Mouse (Mus musculus): ENCODE measurements around the gene Rhpn2. TPM values are rescaled to one million over a fixed set of nuclear protein-coding genes. Genes with fewer than 3 reads are reported as not detected.
A peak's percentile ranks its signal among the peaks of the same experiment; 100 is the strongest.

The Rhpn2 gene
- polyA plus RNA-seq, 1 experiment, result 26.5 TPM

- Histone ChIP-seq H3K4me1 (ENCODE audit: control insufficient read depth, insufficient read depth, low read length) (no peaks in the 10 kb centered on the region), H3K27ac (ENCODE audit: insufficient read depth, low read length) (no peak overlapping the region), H3K9me3 (replicated peaks; ENCODE audit: control insufficient read depth, insufficient read depth, low read length, poor library complexity, severe bottlenecking) (no peaks in the 10 kb centered on the region), H3K9ac (ENCODE audit: low read depth, poor library complexity, severe bottlenecking) (no peak overlapping the region), H3K4me3 (ENCODE audit: low read depth, low read length) (no peak overlapping the region), H3K27me3 (ENCODE audit: control insufficient read depth, insufficient read depth, low read length, poor library complexity, severe bottlenecking) (peaks cover 2% of the 10 kb centered on the region; the same call in 1 of the 2 replicates), H3K36me3 (ENCODE audit: control insufficient read depth, insufficient read depth, low read length, poor library complexity, severe bottlenecking) (no peaks in the 10 kb centered on the region)
- TF ChIP-seq POLR2A (IDR thresholded peaks at IDR 0.05; ENCODE audit: insufficient read depth, low read length), result no peak
- no peak for TF ChIP-seq EP300 (IDR thresholded peaks at IDR 0.05; ENCODE audit: insufficient read depth, low read depth, low read length)
- TF ChIP-seq CTCF (IDR thresholded peaks at IDR 0.05; ENCODE audit: low read depth, low read length), result no peak
Measured at GRCm38 (mm10) chr7:35341282-35341681, 7.3 kb downstream of the Rhpn2 start.

- no peaks in the 10 kb centered on the region for H3K36me3 ChIP-seq (ENCODE audit: control insufficient read depth, insufficient read depth, low read length, poor library complexity, severe bottlenecking)
- H3K27me3 ChIP-seq (ENCODE audit: control insufficient read depth, insufficient read depth, low read length, poor library complexity, severe bottlenecking), result no peaks in the 10 kb centered on the region
- no peak overlapping the region for H3K4me3 ChIP-seq (ENCODE audit: low read depth, low read length)
- H3K9ac ChIP-seq (ENCODE audit: low read depth, poor library complexity, severe bottlenecking), result no peak overlapping the region
- H3K27ac ChIP-seq (ENCODE audit: insufficient read depth, low read length), result no peak overlapping the region
- H3K9me3 ChIP-seq (replicated peaks; ENCODE audit: control insufficient read depth, insufficient read depth, low read length, poor library complexity, severe bottlenecking), result no peaks in the 10 kb centered on the region
- no peaks in the 10 kb centered on the region for H3K4me1 ChIP-seq (ENCODE audit: control insufficient read depth, insufficient read depth, low read length)
- TF ChIP-seq EP300 (IDR thresholded peaks at IDR 0.05; ENCODE audit: insufficient read depth, low read depth, low read length) (no peak), CTCF (IDR thresholded peaks at IDR 0.05; ENCODE audit: low read depth, low read length) (no peak), POLR2A (IDR thresholded peaks at IDR 0.05; ENCODE audit: insufficient read depth, low read length) (no peak)
Measured at GRCm38 (mm10) chr7:35342498-35342897, 8.5 kb downstream of the Rhpn2 start.

- no peaks in the 10 kb centered on the region for H3K27me3 ChIP-seq (ENCODE audit: control insufficient read depth, insufficient read depth, low read length, poor library complexity, severe bottlenecking)
- H3K4me1 ChIP-seq (ENCODE audit: control insufficient read depth, insufficient read depth, low read length), result peaks cover 12% of the 10 kb centered on the region
- no peak overlapping the region for H3K4me3 ChIP-seq (ENCODE audit: low read depth, low read length)
- H3K9me3 ChIP-seq (replicated peaks; ENCODE audit: control insufficient read depth, insufficient read depth, low read length, poor library complexity, severe bottlenecking), result no peaks in the 10 kb centered on the region
- TF ChIP-seq POLR2A (IDR thresholded peaks at IDR 0.05; ENCODE audit: insufficient read depth, low read length), result no peak
- TF ChIP-seq EP300 (IDR thresholded peaks at IDR 0.05; ENCODE audit: insufficient read depth, low read depth, low read length), result no peak
- TF ChIP-seq CTCF (IDR thresholded peaks at IDR 0.05; ENCODE audit: low read depth, low read length), result no peak
- H3K9ac ChIP-seq (ENCODE audit: low read depth, poor library complexity, severe bottlenecking), result no peak overlapping the region
- no peak overlapping the region for H3K27ac ChIP-seq (ENCODE audit: insufficient read depth, low read length)
- H3K36me3 ChIP-seq (ENCODE audit: control insufficient read depth, insufficient read depth, low read length, poor library complexity, severe bottlenecking), result no peaks in the 10 kb centered on the region
Measured at GRCm38 (mm10) chr7:35344785-35345330, 10.9 kb downstream of the Rhpn2 start.

- Histone ChIP-seq H3K9me3 (replicated peaks; ENCODE audit: control insufficient read depth, insufficient read depth, low read length, poor library complexity, severe bottlenecking) (no peaks in the 10 kb centered on the region), H3K9ac (ENCODE audit: low read depth, poor library complexity, severe bottlenecking) (peak overlapping the region; percentile 6; the same call in 1 of the 2 replicates), H3K4me1 (ENCODE audit: control insufficient read depth, insufficient read depth, low read length) (peaks cover 12% of the 10 kb centered on the region), H3K4me3 (ENCODE audit: low read depth, low read length) (no peak overlapping the region), H3K27me3 (ENCODE audit: control insufficient read depth, insufficient read depth, low read length, poor library complexity, severe bottlenecking) (no peaks in the 10 kb centered on the region), H3K27ac (ENCODE audit: insufficient read depth, low read length) (peak overlapping the region; percentile 79), H3K36me3 (ENCODE audit: control insufficient read depth, insufficient read depth, low read length, poor library complexity, severe bottlenecking) (no peaks in the 10 kb centered on the region)
- TF ChIP-seq EP300 (IDR thresholded peaks at IDR 0.05; ENCODE audit: insufficient read depth, low read depth, low read length) (peak; percentile 78), POLR2A (IDR thresholded peaks at IDR 0.05; ENCODE audit: insufficient read depth, low read length) (no peak), CTCF (IDR thresholded peaks at IDR 0.05; ENCODE audit: low read depth, low read length) (no peak)
Measured at GRCm38 (mm10) chr7:35347918-35348700, 14.1 kb downstream of the Rhpn2 start.

- Histone ChIP-seq H3K4me1 (ENCODE audit: control insufficient read depth, insufficient read depth, low read length) (peaks cover 14% of the 10 kb centered on the region), H3K36me3 (ENCODE audit: control insufficient read depth, insufficient read depth, low read length, poor library complexity, severe bottlenecking) (no peaks in the 10 kb centered on the region), H3K4me3 (ENCODE audit: low read depth, low read length) (no peak overlapping the region), H3K27me3 (ENCODE audit: control insufficient read depth, insufficient read depth, low read length, poor library complexity, severe bottlenecking) (no peaks in the 10 kb centered on the region), H3K9ac (ENCODE audit: low read depth, poor library complexity, severe bottlenecking) (no peak overlapping the region), H3K9me3 (replicated peaks; ENCODE audit: control insufficient read depth, insufficient read depth, low read length, poor library complexity, severe bottlenecking) (no peaks in the 10 kb centered on the region), H3K27ac (ENCODE audit: insufficient read depth, low read length) (no peak overlapping the region)
- TF ChIP-seq POLR2A (IDR thresholded peaks at IDR 0.05; ENCODE audit: insufficient read depth, low read length), result no peak
- TF ChIP-seq EP300 (IDR thresholded peaks at IDR 0.05; ENCODE audit: insufficient read depth, low read depth, low read length), result no peak
- no peak for TF ChIP-seq CTCF (IDR thresholded peaks at IDR 0.05; ENCODE audit: low read depth, low read length)
Measured at GRCm38 (mm10) chr7:35349022-35349421, 15.1 kb downstream of the Rhpn2 start.
